Mouse (Mus musculus) embryo, embryonic 10.5 days (tissue): ENCODE data around the gene Slc8a3.

Experiments used
- DNase-seq: peaks from one replicate; pipeline ENCODE4 v3.0.0-alpha.2; 2015; ENCODE audit warnings: low spot score

Slc8a3 gene

DNA sequence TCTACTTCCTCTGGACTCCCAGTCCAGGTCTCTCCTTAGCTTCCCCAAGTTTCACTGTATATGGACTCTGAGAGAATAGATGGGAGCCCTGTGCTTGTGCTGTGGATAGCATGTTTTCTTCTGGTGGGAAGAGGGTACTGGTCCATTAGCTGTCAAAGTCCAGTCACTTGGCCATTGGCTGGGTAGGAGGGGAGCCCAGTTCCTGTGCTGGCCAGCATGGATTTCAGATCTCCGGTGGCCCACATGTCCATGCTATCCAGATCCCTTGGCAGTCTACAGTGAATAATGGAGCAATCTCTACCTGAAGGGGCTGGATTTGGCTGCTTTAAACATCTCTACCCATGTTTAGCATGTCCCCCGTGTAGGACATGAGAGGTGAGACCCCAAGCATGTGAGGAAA is 148.0 kb downstream of the Slc8a3 start:
- DNase-seq, result no peak

DNA sequence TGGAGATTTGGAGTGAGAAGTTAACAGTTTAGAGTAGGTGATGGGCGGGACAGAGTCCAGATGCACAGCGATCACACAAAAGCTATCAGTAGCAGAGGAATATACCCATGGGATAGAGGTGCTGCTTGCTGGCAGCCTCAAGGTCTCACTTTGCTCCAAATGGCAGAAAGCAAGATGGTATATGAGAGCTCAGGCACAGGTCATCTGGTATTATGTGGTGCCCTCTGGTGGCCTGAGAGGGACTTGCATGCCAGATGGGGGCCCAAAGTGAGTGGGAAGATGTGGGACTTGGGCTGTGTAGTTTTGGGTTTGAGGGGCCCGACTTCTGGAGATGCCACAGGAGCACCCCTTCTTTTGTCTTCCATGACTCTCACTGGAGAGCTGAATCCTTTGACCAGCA is 150.9 kb downstream of the Slc8a3 start:
- peak; percentile 81 for DNase-seq

DNA sequence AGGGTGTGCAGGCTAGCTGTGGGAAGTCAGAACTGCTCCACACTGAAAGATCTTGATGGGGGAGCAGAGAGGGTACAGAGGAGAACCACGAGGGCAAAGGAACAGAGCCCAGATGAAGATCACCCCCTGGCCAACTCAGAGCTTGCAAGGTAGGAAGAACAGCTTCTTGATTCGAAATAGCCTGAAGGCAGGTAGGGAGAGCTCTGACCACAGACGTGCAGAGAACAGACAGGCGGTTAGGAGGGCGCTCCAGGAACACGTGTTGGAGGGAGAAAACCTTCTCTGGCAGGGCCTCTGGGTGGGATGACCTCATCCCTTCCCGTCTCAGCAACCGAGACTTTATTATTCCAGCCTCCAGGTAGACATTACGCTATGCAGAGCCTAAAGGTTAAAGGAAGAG is 157.7 kb downstream of the Slc8a3 start:
- DNase-seq, result no peak

DNA sequence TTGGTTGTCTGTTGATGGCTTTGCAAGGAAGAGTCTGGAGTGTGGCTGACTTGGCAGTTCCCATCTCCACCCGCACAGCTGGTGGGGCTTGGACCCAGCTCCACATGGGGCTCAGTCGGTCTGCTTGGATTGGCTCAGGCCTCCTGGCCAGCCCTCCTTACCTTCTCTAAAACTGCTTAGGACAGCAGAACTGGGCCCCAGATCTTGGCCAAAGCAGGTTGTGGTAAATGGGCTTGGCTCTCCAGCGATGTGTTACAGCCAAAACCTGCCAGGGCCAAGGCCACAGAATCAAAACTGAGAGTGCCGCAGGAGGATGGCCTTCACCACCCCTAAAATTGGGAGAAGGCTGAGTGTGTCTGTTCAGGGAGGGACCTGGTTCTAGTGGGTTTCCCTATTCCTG is 159.1 kb downstream of the Slc8a3 start:
- no peak for DNase-seq

DNA sequence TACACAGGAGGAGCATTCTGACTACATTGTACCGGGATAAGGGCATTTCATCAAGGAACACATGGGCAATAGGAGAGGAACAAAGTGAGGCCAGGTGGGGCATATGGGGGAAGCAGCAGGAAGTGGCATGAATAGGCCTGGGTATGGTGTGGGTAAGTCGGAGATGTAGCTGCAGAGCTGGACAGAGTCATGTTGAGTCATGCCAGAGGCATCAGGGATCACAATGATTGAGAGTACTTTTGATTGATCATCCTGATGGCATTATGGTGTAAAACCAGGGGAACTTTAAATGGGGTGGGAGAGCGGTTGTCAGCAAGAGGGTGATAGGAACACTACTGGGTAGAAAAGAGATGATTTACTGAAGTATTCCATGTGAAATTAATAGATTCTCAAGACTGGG is 160.0 kb downstream of the Slc8a3 start:
- DNase-seq, result no peak

DNA sequence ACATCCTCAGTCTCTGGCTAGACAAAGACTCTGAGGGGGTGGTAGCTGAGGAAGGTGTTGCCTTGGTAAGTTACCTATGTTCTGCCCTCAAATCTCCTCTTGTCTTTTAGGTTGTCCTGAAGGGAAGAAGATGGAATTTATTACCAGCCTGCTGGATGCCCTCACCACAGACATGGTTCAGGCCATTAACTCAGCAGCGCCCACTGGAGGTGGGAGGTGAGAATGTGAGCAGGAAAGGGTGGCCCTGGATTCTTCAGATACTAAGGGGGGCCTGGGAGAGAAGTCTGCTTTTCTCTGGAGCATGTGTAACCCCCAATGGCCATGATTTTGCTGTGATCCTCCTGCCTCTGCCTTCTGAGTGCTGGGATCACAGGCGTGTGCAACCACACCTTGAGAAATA is 162.9 kb downstream of the Slc8a3 start:
- no peak for DNase-seq

DNA sequence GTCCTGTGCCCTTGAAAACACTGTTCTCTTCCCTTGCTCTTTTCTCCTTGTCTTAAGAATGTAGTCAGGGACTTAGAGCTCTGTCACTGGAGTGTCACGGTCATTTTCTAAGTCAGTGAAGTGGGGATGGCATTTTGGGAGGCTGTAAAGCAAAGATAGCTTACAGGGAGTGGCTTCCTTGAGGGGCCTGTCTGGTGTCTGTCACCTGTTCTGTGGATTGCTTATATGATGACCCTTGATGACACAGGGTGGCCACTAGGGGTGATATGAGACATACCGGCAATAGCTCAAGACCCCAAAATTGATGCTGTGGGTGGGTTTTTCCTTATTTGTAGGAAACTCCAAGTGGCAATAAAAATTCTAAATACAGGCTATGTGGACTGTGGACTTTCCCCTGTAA is 164.5 kb downstream of the Slc8a3 start:
- DNase-seq, result no peak

DNA sequence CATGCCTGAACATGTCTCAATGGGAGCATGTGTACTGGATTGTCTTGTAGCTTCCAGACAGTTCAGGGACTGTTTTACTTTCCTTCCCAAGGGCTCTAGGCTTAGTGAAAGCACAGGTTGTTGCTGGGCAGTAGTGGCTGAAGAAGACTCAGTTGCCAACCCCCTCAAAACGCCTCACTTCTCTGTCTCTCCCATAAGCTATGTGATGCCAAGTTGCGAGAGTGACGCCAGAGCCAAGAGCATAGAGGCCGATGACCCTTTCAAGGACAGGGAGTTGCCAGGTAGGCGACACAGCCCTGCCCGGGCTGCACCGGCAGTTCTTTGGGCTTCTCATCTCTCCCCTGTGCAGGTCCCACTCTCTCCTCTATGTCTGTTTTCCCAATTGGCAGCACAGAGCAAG is 164.9 kb downstream of the Slc8a3 start:
- DNase-seq, result no peak

DNA sequence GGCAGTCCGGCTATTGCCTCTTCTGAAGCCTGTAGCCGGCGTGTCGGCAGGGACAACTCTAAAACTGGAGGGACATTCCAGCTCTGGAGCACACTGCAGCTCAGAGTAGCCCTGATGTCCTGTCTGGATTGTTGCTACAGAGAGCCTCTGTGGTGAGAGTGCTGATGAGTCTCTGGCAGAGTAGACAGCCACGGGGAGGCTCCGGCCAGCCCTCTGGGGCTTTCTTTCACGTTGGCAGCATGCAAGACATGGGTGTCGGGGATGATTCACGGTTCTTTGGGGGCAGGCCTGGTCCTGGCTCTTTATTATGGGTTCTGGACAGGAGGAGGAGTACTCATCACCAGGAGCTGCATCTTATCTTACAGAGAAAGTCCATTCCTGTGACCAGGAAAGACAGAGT is 165.8 kb downstream of the Slc8a3 start:
- no peak for DNase-seq

DNA sequence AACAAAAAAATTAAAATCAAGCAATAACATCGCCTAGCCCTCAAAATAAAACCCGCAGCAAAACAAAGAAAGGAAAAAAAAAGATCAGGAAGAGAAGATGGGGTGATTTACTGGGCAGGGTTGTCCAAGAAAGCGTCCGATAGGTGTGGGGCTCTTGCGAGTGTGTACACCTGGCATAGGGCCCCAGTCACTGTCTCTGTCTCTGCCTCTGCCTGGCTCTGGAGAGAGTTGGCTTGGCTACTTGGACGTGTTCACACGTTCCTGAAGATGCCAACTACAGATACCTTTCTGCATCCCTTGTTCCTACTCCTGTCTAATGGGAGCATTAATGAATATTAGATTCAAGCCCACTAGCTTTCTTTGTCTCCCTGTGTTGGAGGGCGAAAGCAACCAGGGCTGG is 166.4 kb downstream of the Slc8a3 start:
- no peak for DNase-seq

DNA sequence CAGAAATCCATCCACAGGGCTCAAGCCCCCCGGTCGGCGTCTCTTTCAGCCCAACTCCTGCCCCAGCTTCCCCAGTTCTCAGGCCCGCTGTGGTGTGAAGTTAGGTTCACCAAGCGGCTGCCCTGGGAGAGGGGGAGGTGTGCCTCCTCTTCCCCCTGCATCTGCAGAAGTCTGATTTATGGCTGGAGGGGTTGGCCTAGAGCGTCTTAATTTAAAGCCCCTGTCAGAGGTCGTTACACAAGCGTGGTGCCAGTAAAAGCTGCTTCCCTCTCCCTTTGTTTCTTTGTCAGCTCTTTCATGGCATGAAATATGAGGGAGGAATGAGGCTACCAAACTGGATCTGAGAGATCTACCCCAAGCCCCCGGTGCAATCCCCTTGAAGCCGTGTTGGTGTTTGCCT is 166.9 kb downstream of the Slc8a3 start:
- peak; percentile 85 for DNase-seq

DNA sequence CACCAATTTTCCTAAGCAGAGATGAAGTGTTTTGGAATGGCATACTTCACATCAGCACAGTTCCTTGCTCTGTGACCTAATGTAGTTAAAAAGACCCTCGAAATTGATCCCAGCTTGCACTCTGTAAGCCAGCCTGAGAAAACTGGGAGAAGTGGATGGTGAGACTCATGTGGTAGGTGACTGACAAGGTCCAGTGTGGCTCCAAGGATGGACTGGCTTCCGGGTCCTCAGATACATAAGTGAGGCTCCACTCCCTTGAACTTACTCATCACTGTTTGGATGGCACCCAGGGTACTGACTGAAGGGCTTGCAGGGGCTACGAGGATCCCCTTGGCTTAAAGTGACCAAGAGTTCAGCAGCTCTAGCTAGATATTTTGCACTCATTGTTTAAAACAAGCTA is 169.4 kb downstream of the Slc8a3 start:
- DNase-seq, result no peak

DNA sequence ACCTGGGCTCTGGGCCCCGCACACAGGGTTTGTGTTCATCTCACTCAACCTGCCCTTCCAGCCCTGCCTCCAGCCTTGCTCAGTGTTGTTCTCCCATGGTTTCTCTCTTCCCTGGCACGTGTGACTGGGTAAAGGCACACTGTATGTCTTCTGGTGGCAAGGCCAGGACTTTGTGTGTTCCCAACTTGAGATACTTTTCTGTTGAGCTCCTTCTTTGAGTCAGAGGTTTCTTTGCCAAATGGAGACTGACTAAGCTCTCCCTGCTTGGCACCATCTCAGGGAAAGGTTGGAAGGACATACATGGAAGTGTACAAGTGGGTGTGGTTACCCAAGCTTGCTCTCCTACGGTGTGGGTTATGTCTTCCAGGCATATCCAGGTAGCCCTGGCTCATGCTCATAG is 169.8 kb downstream of the Slc8a3 start:
- DNase-seq, result no peak

DNA sequence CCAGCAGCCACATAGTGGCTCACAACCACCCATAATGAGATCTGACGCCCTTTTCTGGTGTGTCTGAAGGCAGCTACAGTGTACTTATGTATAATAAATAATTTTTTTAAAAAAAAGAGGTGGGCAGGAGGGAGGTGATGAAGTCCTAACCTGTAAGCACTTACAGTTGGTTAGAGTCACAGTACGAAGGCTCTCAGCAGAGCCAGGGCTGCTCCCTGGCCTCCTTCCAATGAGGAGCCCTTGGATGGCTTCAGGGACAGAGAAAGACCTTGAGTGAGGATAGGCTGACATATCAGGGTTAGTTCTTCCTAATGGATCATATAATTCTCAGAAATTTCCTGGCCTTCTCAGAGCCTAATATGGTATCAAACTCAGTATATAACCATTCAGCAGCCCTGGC is 171.7 kb downstream of the Slc8a3 start:
- DNase-seq, result no peak

DNA sequence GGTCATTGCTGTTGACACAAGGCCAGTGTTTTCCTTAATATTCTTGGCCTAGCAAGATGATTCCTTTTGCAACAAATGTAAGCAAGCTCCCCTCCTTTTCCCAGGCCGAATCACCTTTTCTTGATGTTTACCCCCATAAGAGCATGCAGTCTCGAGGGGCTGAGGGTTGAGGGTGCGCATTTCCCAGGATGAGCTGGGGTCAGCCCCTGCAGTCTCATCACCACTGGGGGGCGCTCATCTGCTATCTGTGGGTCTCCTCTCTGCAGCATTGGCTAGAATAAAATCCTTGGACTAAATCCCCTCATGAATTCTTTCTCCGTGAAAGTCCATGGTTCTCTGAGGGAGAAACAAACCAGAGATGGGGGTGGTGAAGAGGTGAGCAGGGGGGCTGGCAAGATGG is 172.1 kb downstream of the Slc8a3 start:
- peak; percentile 67 for DNase-seq

DNA sequence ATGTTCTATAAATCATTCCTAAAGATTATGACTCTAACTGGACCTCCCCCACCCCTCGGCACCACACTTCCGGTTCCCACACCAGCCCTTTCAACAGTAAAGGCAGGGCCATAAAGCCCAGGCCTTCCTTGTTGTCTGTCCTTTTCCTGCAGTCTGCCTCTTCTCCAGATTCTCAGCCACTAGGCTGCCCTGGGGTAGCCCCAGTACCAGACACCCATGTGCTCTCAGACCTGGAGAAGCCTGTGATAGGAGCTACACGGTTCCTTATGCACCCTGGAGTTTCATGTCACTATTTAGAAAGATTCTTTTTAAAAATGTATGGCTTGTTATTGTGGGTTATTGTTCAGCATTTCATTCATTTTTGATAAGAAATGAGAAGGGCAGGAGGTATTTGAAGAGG is 172.6 kb downstream of the Slc8a3 start:
- DNase-seq, result no peak

DNA sequence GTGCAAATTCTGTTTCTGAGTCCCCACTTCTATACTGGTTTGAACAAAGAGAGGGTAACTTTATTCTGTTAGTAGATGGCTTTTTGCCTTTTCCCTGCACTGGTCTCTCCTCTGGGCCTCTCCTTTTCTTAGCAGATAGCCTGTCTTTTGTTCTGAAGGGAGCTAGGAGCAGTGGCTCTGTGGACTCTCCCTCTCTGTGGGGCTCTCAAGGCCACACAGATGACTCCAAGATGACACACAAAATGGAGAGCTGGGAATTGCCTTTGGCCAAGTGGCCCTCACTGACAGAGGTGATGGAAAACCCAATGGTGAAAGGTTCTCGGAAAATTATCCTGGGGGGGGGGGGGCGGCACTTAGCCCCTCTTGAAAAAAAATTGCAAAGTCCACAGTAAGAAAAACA is 173.0 kb downstream of the Slc8a3 start:
- DNase-seq, result no peak

DNA sequence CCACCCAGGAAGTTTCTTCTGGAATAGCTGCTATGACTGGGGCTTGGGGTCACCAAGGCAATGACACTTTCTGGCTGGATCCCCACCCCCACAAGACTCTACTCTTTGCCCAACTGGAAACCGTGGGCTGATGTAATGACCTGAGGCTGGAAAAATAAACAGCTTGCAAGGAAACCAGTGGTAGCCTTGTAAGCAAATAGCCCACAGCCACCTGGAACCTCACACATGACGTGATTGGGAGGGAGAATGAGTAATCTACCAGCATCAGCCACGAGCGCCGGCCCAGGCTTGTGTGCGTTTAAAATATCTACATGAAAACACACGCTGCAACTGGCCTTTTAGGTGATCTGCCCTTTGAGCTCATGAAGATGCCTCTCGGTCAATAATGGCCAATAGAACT is 176.1 kb downstream of the Slc8a3 start:
- DNase-seq, result no peak

DNA sequence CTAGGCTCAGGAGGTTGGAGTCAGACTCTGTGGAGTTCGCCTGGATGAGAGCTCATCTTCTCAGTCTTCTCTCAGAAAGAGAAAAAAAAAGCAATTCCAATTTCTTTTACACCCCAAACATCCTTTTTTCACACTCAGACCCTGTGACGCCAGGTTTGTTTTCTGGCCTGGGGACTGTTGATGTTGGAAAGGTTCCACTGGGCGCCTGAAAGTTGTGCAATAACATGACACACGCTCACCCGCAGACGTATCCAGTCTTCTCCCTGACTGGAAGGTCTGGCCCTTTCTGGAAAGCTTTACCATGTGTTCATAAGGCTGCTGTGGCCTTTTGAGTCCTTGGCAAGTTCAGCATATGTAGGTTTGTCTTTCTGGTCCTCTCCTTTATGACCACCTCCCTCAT is 177.3 kb downstream of the Slc8a3 start:
- DNase-seq, result no peak

DNA sequence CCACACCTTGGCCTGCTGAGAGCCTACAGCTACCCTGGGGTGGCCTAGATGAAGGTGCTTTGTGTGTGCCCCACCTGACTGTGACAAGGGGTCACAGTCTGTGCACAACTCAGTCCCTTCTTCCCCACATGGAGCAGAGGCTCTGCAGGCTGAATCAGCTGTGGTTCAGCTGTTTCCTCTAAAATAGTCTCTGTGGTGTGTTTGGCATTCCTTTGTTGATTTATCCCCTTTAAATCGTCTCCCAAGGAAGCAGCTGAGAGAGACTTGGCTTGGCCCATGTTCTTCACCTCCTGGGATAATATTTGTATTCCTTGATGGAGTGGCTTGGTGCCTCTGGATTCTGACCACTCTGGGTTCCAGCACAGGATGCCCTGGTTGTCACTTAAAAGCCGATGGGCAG is 180.9 kb downstream of the Slc8a3 start:
- DNase-seq, result no peak

DNA sequence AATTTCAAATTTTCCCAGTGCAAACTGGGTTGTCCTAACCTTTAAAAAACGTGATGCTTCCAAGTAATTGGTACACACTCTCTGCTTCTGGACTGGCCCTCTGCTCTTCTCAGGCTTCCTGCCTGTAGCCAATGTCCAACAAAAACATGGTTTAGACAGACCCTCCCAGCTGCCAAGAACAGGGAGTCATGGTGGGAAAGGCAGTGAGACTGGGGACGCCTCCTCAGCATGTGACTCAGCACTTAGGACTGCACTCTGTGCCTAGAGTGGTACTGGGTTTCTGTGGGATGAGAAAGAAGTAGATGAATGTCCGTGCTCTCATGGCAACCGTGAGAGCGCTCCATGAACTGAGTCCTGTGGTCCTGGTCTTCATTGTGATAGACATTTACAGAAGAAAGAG is 182.1 kb downstream of the Slc8a3 start:
- no peak for DNase-seq

DNA sequence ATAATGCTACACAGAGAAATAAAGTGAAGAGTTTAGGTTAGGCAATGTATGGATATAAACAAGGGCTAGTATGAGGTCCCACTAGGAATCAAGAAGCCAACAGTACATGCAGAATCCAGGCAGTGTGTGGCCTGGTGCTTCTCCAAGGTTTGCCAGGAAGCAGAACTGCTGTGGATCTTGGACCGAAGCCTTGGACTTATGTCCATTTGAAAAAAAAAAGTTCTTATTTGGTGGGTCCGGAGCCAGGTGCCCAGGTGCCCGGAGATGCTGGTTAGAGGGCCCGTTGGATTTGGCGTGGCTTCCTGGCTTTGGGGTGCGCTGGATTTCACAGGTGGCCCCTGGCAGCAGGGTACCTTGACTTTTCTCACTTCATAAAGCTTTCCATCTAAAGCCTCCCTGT is 185.0 kb downstream of the Slc8a3 start:
- DNase-seq, result no peak
